Mouse (Mus musculus): Measurements from ENCODE around the gene Ddx24.

The Ddx24 gene

GRCm38 (mm10) chr12:103389348-103389727, 36.3 kb downstream of the Ddx24 start:
- no peak for DNase-seq (ENCODE audit: low read depth)

- DNase-seq (ENCODE audit: low read depth) = peak; percentile 87
Measured at GRCm38 (mm10) chr12:103388505-103389347, 36.9 kb downstream of the Ddx24 start, which contains the start of gene Otub2. Gene Otub2 (plus strand): TSS chr12:103388682.

GRCm38 (mm10) chr12:103380226-103380625, 45.4 kb downstream of the Ddx24 start:
- no peak for DNase-seq (ENCODE audit: low read depth)

- DNase-seq (ENCODE audit: low read depth) = no peak
Measured at GRCm38 (mm10) chr12:103376774-103377173, 48.9 kb downstream of the Ddx24 start.

GRCm38 (mm10) chr12:103376124-103376523, 49.5 kb downstream of the Ddx24 start:
- DNase-seq (ENCODE audit: low read depth) = no peak

GRCm38 (mm10) chr12:103373530-103374236, 51.9 kb downstream of the Ddx24 start:
- no peak for DNase-seq (ENCODE audit: low read depth)

- DNase-seq (ENCODE audit: low read depth) = peak; percentile 49
Measured at GRCm38 (mm10) chr12:103371711-103372110, 53.9 kb downstream of the Ddx24 start.

GRCm38 (mm10) chr12:103370861-103371260, 54.8 kb downstream of the Ddx24 start:
- no peak for DNase-seq (ENCODE audit: low read depth)

- DNase-seq (ENCODE audit: low read depth) = no peak
Measured at GRCm38 (mm10) chr12:103368777-103369176, 56.9 kb downstream of the Ddx24 start.

- DNase-seq (ENCODE audit: low read depth) = no peak
Measured at GRCm38 (mm10) chr12:103368326-103368669, 57.3 kb downstream of the Ddx24 start.

GRCm38 (mm10) chr12:103367620-103368325, 57.9 kb downstream of the Ddx24 start:
- peak; percentile 38 for DNase-seq (ENCODE audit: low read depth)

GRCm38 (mm10) chr12:103367171-103367570, 58.5 kb downstream of the Ddx24 start:
- no peak for DNase-seq (ENCODE audit: low read depth)

- no peak for DNase-seq (ENCODE audit: low read depth)
Measured at GRCm38 (mm10) chr12:103362336-103362735, 63.3 kb downstream of the Ddx24 start.

GRCm38 (mm10) chr12:103361539-103362307, 63.9 kb downstream of the Ddx24 start:
- no peak for DNase-seq (ENCODE audit: low read depth)

- DNase-seq (ENCODE audit: low read depth) = no peak
Measured at GRCm38 (mm10) chr12:103360812-103361211, 64.8 kb downstream of the Ddx24 start.

- DNase-seq (ENCODE audit: low read depth) = no peak
Measured at GRCm38 (mm10) chr12:103358951-103359801, 66.5 kb downstream of the Ddx24 start.

- DNase-seq (ENCODE audit: low read depth) = no peak
Measured at GRCm38 (mm10) chr12:103358216-103358615, 67.4 kb downstream of the Ddx24 start.
